Mouse (Mus musculus): ENCODE measurements around the gene Rbbp5.

- TF ChIP-seq EP300 (optimal IDR thresholded peaks at IDR 0.05) (no peak), CTCF (IDR thresholded peaks at IDR 0.05; ENCODE audit: low read depth) (no peak)
Observed at GRCm38 (mm10) chr1:132532521-132532920, 55.4 kb downstream of the Rbbp5 start.
